Mouse (Mus musculus) MEL (cell line): ENCODE measurements around the gene Dhx38. TPM values are rescaled to one million over a fixed set of nuclear protein-coding genes. Genes with fewer than 3 reads are reported as not detected.

ENCODE experiments used
- DNase-seq: peaks from one replicate; pipeline ENCODE4 v3.0.0; 2011; ENCODE audit warnings: low read depth, low spot score
- H3K27ac ChIP-seq: 2 replicates; pipeline ENCODE4 v1.5.1; 2012; ENCODE audit warnings: low read depth, mild to moderate bottlenecking, control low read depth, low read length, moderate library complexity; ENCODE audit not compliant: control insufficient read depth
- H3K27me3 ChIP-seq, 2 experiments: fragments of 150-350 bp in 1 of 2; sonication (generic) in 1 of 2; 2 replicates each; pipeline ENCODE4 v1.6.1; 2012; ENCODE audit warnings: low read length in 2 of 2, mild to moderate bottlenecking in 2 of 2, improper control_type of control experiment in 1 of 2, moderate library complexity in 1 of 2; ENCODE audit not compliant: insufficient read depth in 2 of 2, control insufficient read depth in 1 of 2
- H3K36me3 ChIP-seq, 2 experiments: 2 replicates each; pipeline ENCODE4 v1.6.1; 2012 to 2014; ENCODE audit warnings: low read length in 2 of 2, improper control_type of control experiment in 1 of 2, inconsistent platforms in 1 of 2, mild to moderate bottlenecking in 1 of 2; ENCODE audit not compliant: insufficient read depth in 2 of 2, control insufficient read depth in 1 of 2
- H3K4me1 ChIP-seq, 2 experiments: fragments of 150-350 bp in 1 of 2; sonication (generic) in 1 of 2; 2 replicates each; pipeline ENCODE4 v1.6.1; 2012; ENCODE audit warnings: low read length in 2 of 2, improper control_type of control experiment in 1 of 2, mild to moderate bottlenecking in 1 of 2; ENCODE audit not compliant: insufficient read depth in 2 of 2, control insufficient read depth in 1 of 2
- H3K4me3 ChIP-seq, 2 experiments: fragments of 150-350 bp in 1 of 2; sonication (generic) in 1 of 2; 2 replicates each; pipeline ENCODE4 v1.5.1; 2012; ENCODE audit warnings: low read depth in 2 of 2, low read length in 2 of 2, mild to moderate bottlenecking in 2 of 2, moderate library complexity in 2 of 2, control low read depth in 1 of 2, improper control_type of control experiment in 1 of 2; ENCODE audit not compliant: control insufficient read depth in 1 of 2, insufficient read depth in 1 of 2
- H3K79me2 ChIP-seq: 2 replicates; pipeline ENCODE4 v1.6.1; 2012; ENCODE audit warnings: mild to moderate bottlenecking, low read length, moderate library complexity; ENCODE audit not compliant: control insufficient read depth, poor library complexity, insufficient read depth
- H3K9ac ChIP-seq: 2 replicates; pipeline ENCODE4 v1.6.1; 2012; ENCODE audit warnings: low read depth, mild to moderate bottlenecking, control low read depth, low read length, moderate library complexity; ENCODE audit not compliant: control insufficient read depth, poor library complexity, severe bottlenecking
- H3K9me3 ChIP-seq: fragments of 150-350 bp; sonication (generic); replicated peaks from 2 replicates; pipeline ENCODE4 v1.6.1; 2012; ENCODE audit warnings: mild to moderate bottlenecking, low read length, improper control_type of control experiment, moderate library complexity; ENCODE audit not compliant: insufficient read depth
- CHD1 ChIP-seq: IDR thresholded peaks from 2 replicates; pipeline ENCODE4 v1.6.1; 2012; ENCODE audit warnings: low read depth, mild to moderate bottlenecking, inconsistent platforms, low read length, improper control_type of control experiment
- E2F4 ChIP-seq: IDR thresholded peaks from 2 replicates; pipeline ENCODE4 v1.6.1; 2011; ENCODE audit warnings: low read depth, low read length, improper control_type of control experiment, borderline replicate concordance
- EP300 ChIP-seq, 2 experiments: IDR thresholded peaks; 2 replicates each; pipeline ENCODE4 v1.6.1; 2011; ENCODE audit warnings: improper control_type of control experiment in 2 of 2, low read length in 2 of 2, low read depth in 1 of 2, mild to moderate bottlenecking in 1 of 2
- MAFK ChIP-seq: IDR thresholded peaks from 2 replicates; pipeline ENCODE4 v1.6.1; 2011; ENCODE audit warnings: low read depth, mild to moderate bottlenecking, low read length, improper control_type of control experiment, borderline replicate concordance
- MEF2A ChIP-seq: IDR thresholded peaks from 2 replicates; pipeline ENCODE4 v1.6.1; 2014; ENCODE audit warnings: low read depth, mild to moderate bottlenecking, inconsistent platforms, low read length, improper control_type of control experiment; ENCODE audit not compliant: poor library complexity, insufficient replicate concordance, severe bottlenecking; ENCODE audit errors: extremely low read depth
- MXI1 ChIP-seq: IDR thresholded peaks from 2 replicates; pipeline ENCODE4 v1.6.1; 2011; ENCODE audit warnings: mild to moderate bottlenecking, low read depth, low read length, improper control_type of control experiment
- POLR2AphosphoS2 ChIP-seq: IDR thresholded peaks from 2 replicates; pipeline ENCODE4 v1.6.1; 2011; ENCODE audit warnings: low read length, improper control_type of control experiment
- RAD21 ChIP-seq: IDR thresholded peaks from 2 replicates; pipeline ENCODE4 v1.6.1; 2011; ENCODE audit warnings: mild to moderate bottlenecking, low read depth, low read length, improper control_type of control experiment
- RCOR1 ChIP-seq: IDR thresholded peaks from 2 replicates; pipeline ENCODE4 v1.6.1; 2012; ENCODE audit warnings: low read depth, mild to moderate bottlenecking, inconsistent platforms, low read length, improper control_type of control experiment
- TAL1 ChIP-seq: IDR thresholded peaks from 2 replicates; pipeline ENCODE4 v1.6.1; 2012; ENCODE audit warnings: mild to moderate bottlenecking, inconsistent platforms, low read length, moderate library complexity, mixed read lengths
- TCF12 ChIP-seq: IDR thresholded peaks from 2 replicates; pipeline ENCODE4 v1.6.1; 2014; ENCODE audit warnings: low read depth, mild to moderate bottlenecking, inconsistent platforms, low read length, improper control_type of control experiment, moderate library complexity
- UBTF ChIP-seq: IDR thresholded peaks from 2 replicates; pipeline ENCODE4 v1.6.1; 2012; ENCODE audit warnings: low read depth, mild to moderate bottlenecking, inconsistent platforms, low read length, improper control_type of control experiment, moderate library complexity, borderline replicate concordance; ENCODE audit not compliant: insufficient read depth
- USF2 ChIP-seq, 2 experiments: IDR thresholded peaks; 2 replicates each; pipeline ENCODE4 v1.6.1; 2011 to 2012; ENCODE audit warnings: improper control_type of control experiment in 2 of 2, low read length in 2 of 2, borderline replicate concordance in 1 of 2, inconsistent platforms in 1 of 2, low read depth in 1 of 2, mild to moderate bottlenecking in 1 of 2; ENCODE audit not compliant: insufficient read depth in 1 of 2
- ZC3H11A ChIP-seq: IDR thresholded peaks from 2 replicates; pipeline ENCODE4 v1.6.1; 2012; ENCODE audit warnings: low read depth, mild to moderate bottlenecking, inconsistent platforms, low read length, improper control_type of control experiment
- ZKSCAN1 ChIP-seq: IDR thresholded peaks from 2 replicates; pipeline ENCODE4 v1.6.1; 2012; ENCODE audit warnings: low read depth, mild to moderate bottlenecking, inconsistent platforms, low read length, improper control_type of control experiment, moderate library complexity
- polyA plus RNA-seq, 2 experiments: library from polyadenylated mRNA; stranded (reverse) in 1 of 2; unstranded in 1 of 2; fragments of >175 nt in 1 of 2; fragments of >200 nt in 1 of 2; gene quantifications; 2 replicates each; pipeline versions ENCODE4 v1.2.1 to v1.2.4; 2012; ENCODE audit warnings: low replicate concordance in 2 of 2, low read depth in 1 of 2; ENCODE audit not compliant: insufficient read length in 2 of 2, insufficient read depth in 1 of 2, missing spikeins in 1 of 2
- total RNA-seq: library from RNA; depleted of rRNA; stranded (reverse); fragments of 300-350 nt; gene quantifications from 2 replicates; pipeline ENCODE4 v1.2.3, GENCODE M21; 2012

Gene Dhx38
- total and polyA plus RNA-seq, 3 experiments: 43.3 to 72.1 (median 54.6) TPM

DNA sequence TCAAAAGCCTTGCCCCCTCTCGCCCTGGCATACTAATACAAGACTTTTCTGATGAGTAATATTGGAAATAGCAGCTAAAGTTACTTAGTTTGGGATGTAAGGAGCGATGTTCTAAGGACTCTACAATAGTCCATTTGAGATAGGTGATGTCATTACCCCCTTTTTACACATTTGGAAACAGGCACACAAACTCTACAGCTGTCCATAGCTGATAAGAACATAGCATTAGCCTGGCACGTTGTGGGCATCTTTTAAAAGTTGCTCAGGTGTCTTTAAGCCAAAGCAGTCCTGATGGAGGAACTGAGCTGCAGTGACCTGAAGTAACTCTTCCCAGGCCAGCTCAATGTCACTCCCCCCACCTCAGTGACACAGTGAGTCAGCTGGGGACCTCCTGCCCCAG, 25.7 kb upstream of the Dhx38 start:
- no peak overlapping the region for H3K27ac ChIP-seq
- no peak overlapping the region for H3K9ac ChIP-seq
- no peaks in the 10 kb centered on the region for H3K27me3 ChIP-seq
- H3K4me3 ChIP-seq: no peak overlapping the region
- peaks cover 0 to 11% of the 10 kb centered on the region in 2 experiments; a peak in 3 of 4 replicates for H3K36me3 ChIP-seq
- TF ChIP-seq USF2 (IDR thresholded peaks at IDR 0.05; ENCODE audit: borderline replicate concordance in 1 of 2, insufficient read depth in 1 of 2, low read depth in 1 of 2, low read length in 2 of 2) (no peak), CHD1 (no peak), TAL1 (peak; percentile 27), E2F4 (no peak), MXI1 (no peak), RCOR1 (no peak), MAFK (no peak)
- peaks cover 2 to 13% of the 10 kb centered on the region in 2 experiments; a peak in 3 of 4 replicates for H3K4me1 ChIP-seq
- H3K79me2 ChIP-seq: no peaks in the 10 kb centered on the region
- no peak for DNase-seq
- no peaks in the 10 kb centered on the region for H3K9me3 ChIP-seq

DNA sequence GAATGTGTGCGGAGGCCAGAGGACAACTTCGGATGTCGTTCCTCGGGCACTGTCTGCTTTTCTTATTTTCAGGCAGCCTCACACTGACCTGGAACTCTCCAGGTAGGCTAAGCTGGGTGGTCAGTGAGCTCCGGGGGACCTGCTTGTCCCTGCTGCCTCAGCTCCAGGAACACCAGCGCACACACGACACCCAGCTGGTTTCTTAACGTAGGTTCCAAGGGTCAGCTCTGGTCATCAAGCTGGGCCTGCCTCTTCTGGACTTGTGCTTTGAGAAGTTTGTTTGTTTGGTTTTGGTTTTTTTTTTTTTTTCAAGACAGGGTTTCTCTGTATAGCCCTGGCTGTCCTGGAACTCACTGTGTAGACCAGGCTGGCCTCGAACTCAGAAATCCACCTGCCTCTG, 25.2 kb upstream of the Dhx38 start:
- Histone ChIP-seq H3K4me1 (peaks cover 2 to 13% of the 10 kb centered on the region in 2 experiments; a peak in 3 of 4 replicates), H3K4me3 (no peak overlapping the region), H3K9me3 (no peaks in the 10 kb centered on the region), H3K9ac (no peak overlapping the region), H3K27me3 (no peaks in the 10 kb centered on the region), H3K27ac (no peak overlapping the region), H3K79me2 (no peaks in the 10 kb centered on the region), H3K36me3 (peaks cover 0 to 11% of the 10 kb centered on the region in 2 experiments; a peak in 3 of 4 replicates)
- no peak for DNase-seq
- TF ChIP-seq POLR2AphosphoS2 (no peak), EP300 (IDR thresholded peaks at IDR 0.05; ENCODE audit: low read depth in 1 of 2, low read length in 2 of 2) (no peak), UBTF (no peak), RCOR1 (no peak), RAD21 (no peak), ZKSCAN1 (no peak), MEF2A (no peak), TCF12 (no peak), ZC3H11A (no peak)
